Mouse (Mus musculus): ENCODE results near the gene Dennd4b.

DNA sequence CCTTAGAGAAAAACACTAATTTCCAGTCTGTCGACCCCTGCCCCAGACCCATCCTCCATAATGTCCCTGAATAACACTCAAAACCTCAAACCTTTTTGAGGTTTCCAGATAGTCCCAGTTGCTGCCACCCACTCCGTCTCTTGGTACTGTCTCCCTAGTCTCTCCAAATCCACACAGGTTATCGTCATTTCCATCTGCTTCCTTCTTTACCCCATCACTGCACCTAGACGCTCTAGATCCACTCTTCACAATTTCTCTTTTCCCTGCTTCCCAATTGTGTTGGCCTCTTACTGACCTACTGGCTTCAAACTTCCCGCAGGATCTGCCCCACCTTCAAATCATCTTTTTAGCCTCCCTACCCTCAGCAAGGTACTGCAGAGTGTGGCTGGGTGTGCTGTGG is 43.9 kb upstream of the Dennd4b start:
- TF ChIP-seq JUND (conservative IDR thresholded peaks at IDR 0.05; ENCODE audit: low read depth, low read length): no peak
- no peak for TF ChIP-seq CTCF (conservative IDR thresholded peaks at IDR 0.05 in 1 of 2, IDR thresholded peaks at IDR 0.05 in 1 of 2; ENCODE audit: low read depth in 2 of 2, low read length in 2 of 2)
- TF ChIP-seq TCF12 (IDR thresholded peaks at IDR 0.05; ENCODE audit: low read depth, low read length): no peak
- TF ChIP-seq MAFK (IDR thresholded peaks at IDR 0.05; ENCODE audit: insufficient replicate concordance, low read length): no peak
- no peak for TF ChIP-seq POLR2A (IDR thresholded peaks at IDR 0.05; ENCODE audit: low read depth, low read length)

All from CH12.LX (cell line).